Mouse (Mus musculus): Measurements from ENCODE around the gene Kpna7.
A peak's percentile ranks its signal among the peaks of the same experiment; 100 is the strongest.

DNA sequence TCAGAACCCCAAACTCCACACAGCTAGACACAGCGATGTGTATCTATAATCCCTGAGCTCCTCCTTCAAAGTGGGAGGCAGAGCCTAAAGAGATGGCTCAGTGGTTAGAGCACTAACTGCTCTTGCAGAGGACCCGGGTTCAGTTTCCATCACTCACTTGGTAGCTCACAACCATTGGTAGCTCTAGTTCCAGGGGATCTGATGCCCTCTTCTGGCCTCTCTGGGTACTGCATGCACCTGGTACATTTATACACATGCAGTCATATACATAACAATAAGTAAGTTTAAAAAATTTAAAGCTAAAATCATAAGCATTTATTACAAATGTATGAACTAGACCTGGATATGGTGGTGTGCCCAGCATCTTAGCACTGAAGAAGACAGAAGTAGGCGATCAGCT, 100.6 kb downstream of the Kpna7 start:
- TF ChIP-seq POLR2A (IDR thresholded peaks at IDR 0.05; ENCODE audit: insufficient read depth, low read length) (no peak), CTCF (IDR thresholded peaks at IDR 0.05; ENCODE audit: low read depth, low read length) (peak; percentile 4), EP300 (IDR thresholded peaks at IDR 0.05; ENCODE audit: insufficient read depth, low read depth, low read length) (no peak)
